13 mouse cellular contexts compared by ENCODE assay signal in the genomic region with DNA sequence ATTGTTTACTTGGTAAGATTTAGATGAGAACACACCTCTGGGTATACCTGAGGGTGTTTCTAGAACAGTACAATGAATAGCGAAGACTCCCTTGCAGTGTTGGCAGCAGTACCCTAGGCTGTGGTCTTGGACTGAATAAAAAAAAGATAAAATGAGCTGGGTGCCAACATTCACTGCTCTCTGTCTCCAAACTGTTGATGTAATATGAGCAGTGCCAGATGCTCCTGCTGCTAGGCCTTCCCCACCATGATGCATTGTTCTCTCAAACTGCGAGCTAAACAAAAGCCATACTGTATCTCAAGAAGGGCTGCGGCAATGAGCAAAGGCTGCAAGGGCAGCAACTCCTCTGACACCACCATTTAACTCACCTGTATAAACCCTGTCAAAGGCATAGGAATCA. TPM values are rescaled to one million over a fixed set of nuclear protein-coding genes. Genes with fewer than 3 reads are reported as not detected.
DNase-seq lines count a peak whose midpoint lies in the region; ATAC-seq lines count a peak whose summit lies in the region.
"Had no signal": no experiment of that assay in that cellular context is flagged by ENCODE, and none has a peak within 500 bp of the region (broad histone marks: within the 10 kb centered on the region; RNA-seq: fewer than 3 reads in every experiment).

No protein-coding gene starts in this region.

- H3K4me1 ChIP-seq in forebrain, embryonic 15.5 days: no peaks in the 10 kb centered on the region
- no peaks in the 10 kb centered on the region for H3K4me1 ChIP-seq in forebrain, embryonic 16.5 days (replicated peaks; ENCODE audit: control insufficient read depth, insufficient read depth, low read length)
- H3K4me1 ChIP-seq: heart, embryonic 15.5 days had no signal

- no peaks in the 10 kb centered on the region for H3K27me3 ChIP-seq in forebrain, embryonic 15.5 days
- no peaks in the 10 kb centered on the region for H3K27me3 ChIP-seq in forebrain, embryonic 16.5 days (replicated peaks; ENCODE audit: control insufficient read depth, insufficient read depth, low read length)
- H3K27me3 ChIP-seq: heart, embryonic 15.5 days had no signal

- H3K4me2 ChIP-seq in forebrain, embryonic 15.5 days (replicated peaks): no peak overlapping the region
- H3K4me2 ChIP-seq in forebrain, embryonic 16.5 days (ENCODE audit: low read length): no peak overlapping the region
- H3K4me2 ChIP-seq: heart, embryonic 15.5 days; hindbrain, embryonic 14.5 days had no signal

- H3K4me3 ChIP-seq in forebrain, embryonic 15.5 days: no peak overlapping the region
- no peak overlapping the region for H3K4me3 ChIP-seq in forebrain, embryonic 16.5 days (replicated peaks; ENCODE audit: low read length)
- H3K4me3 ChIP-seq: heart, embryonic 15.5 days had no signal

- H3K9me3 ChIP-seq in forebrain, embryonic 15.5 days: no peaks in the 10 kb centered on the region
- no peaks in the 10 kb centered on the region for H3K9me3 ChIP-seq in forebrain, embryonic 16.5 days (ENCODE audit: control insufficient read depth, low read length)
- H3K9me3 ChIP-seq: heart, embryonic 15.5 days had no signal

- peak; percentile 46 for ATAC-seq in forebrain, embryonic 15.5 days (replicated peaks)
- no peak for ATAC-seq in forebrain, embryonic 16.5 days

- H3K36me3 ChIP-seq in forebrain, embryonic 15.5 days: no peaks in the 10 kb centered on the region
- H3K36me3 ChIP-seq in forebrain, embryonic 16.5 days (ENCODE audit: control insufficient read depth, insufficient read depth): no peaks in the 10 kb centered on the region
- H3K36me3 ChIP-seq: heart, embryonic 15.5 days had no signal

- no peak overlapping the region for H3K27ac ChIP-seq in forebrain, embryonic 15.5 days (replicated peaks)
- H3K27ac ChIP-seq in forebrain, embryonic 16.5 days (ENCODE audit: low read length): no peak overlapping the region
- H3K27ac ChIP-seq: heart, embryonic 15.5 days; hindbrain, embryonic 14.5 days had no signal

- peak; percentile 18 for DNase-seq in layer of hippocampus, adult 9-10 months (ENCODE audit: low spot score)
- DNase-seq in layer of hippocampus, postnatal 14 days (ENCODE audit: low spot score in 2 of 2): no peak
- peak; percentile 76 for DNase-seq in Muller cell, postnatal 12 days (ENCODE audit: inconsistent ontology term)
- DNase-seq in cerebellum, postnatal 10 days: peak; percentile 39 to 51
- DNase-seq in gastrocnemius, postnatal 25 days: no peak
- DNase-seq: adrenal gland, postnatal 36 days; lung, postnatal 14 days; right cerebral cortex, postnatal 14 days; thymus, adult 2 months had no signal

- H3K9ac ChIP-seq in forebrain, embryonic 15.5 days (replicated peaks): no peak overlapping the region
- H3K9ac ChIP-seq in forebrain, embryonic 16.5 days (replicated peaks; ENCODE audit: low read depth, low read length): no peak overlapping the region
- H3K9ac ChIP-seq: heart, embryonic 15.5 days; hindbrain, embryonic 14.5 days had no signal

- 59% methylated on average over 3 of the region's 3 CpGs for WGBS in forebrain, embryonic 15.5 days
- WGBS in forebrain, embryonic 16.5 days: 53% methylated on average over 3 of the region's 3 CpGs

RNA-seq across cellular contexts. Expression of a gene that starts 29.0 kb away (rescaled TPM):
- polyA plus RNA-seq in forebrain, embryonic 15.5 days (2015; fragmentation: Nextera tagmentation; extraction: Ambion mirVana): 29.9 and 32.6 TPM in 2 replicates
- polyA plus RNA-seq in forebrain, embryonic 16.5 days (2015; fragmentation: Nextera tagmentation; extraction: Ambion mirVana): 28.6 and 31.4 TPM in 2 replicates
- total RNA-seq in layer of hippocampus, postnatal 14 days (2021): 100 to 1,000 TPM; 214 to 233 TPM
- 10 to 100 TPM; 22.1 to 22.9 TPM for total RNA-seq in gastrocnemius, postnatal 25 days (2021)

Comparison
In these comparisons a context has a peak if more than half of its experiments do, and no peak if none do; other contexts are left out.
1. DNase-seq: peak in layer of hippocampus, adult 9-10 months (single experiment), Muller cell, postnatal 12 days (single experiment) and cerebellum, postnatal 10 days (2 of 2); none in layer of hippocampus, postnatal 14 days (0 of 2) and gastrocnemius, postnatal 25 days (single experiment).
2. RNA of a gene that starts 29.0 kb away (total RNA-seq): 214 to 233 TPM in layer of hippocampus, postnatal 14 days; 22.1 to 22.9 TPM in gastrocnemius, postnatal 25 days; every median in the first group is over 4 times any median in the second.